Mouse (Mus musculus): ENCODE measurements around the gene Tmem174.

The Tmem174 gene

GRCm38 (mm10) chr13:98633641-98634484 is 3.3 kb downstream of the Tmem174 start:
- intact Hi-C loops (cut with DNase I) = no loop called here

- intact Hi-C loops (cut with DNase I) = no loop called here
These were observed 4.8 kb downstream of the Tmem174 start for GRCm38 (mm10) chr13:98632306-98632942.

- intact Hi-C loops (cut with DNase I) = no loop called here
These were observed 5.9 kb downstream of the Tmem174 start for GRCm38 (mm10) chr13:98631105-98631838.

GRCm38 (mm10) chr13:98626736-98627135 is 10.5 kb downstream of the Tmem174 start:
- intact Hi-C loops (cut with DNase I) = no loop called here

- intact Hi-C loops (cut with DNase I) = no loop called here
These were observed 12.7 kb downstream of the Tmem174 start for GRCm38 (mm10) chr13:98624506-98624905.

GRCm38 (mm10) chr13:98622881-98623549 is 14.2 kb downstream of the Tmem174 start:
- intact Hi-C loops (cut with DNase I) = no loop called here

- intact Hi-C loops (cut with DNase I) = no loop called here
These were observed 19.7 kb downstream of the Tmem174 start for GRCm38 (mm10) chr13:98617429-98618067.

GRCm38 (mm10) chr13:98607885-98608477 is 29.2 kb downstream of the Tmem174 start:
- intact Hi-C loops (cut with DNase I) = no loop called here

- intact Hi-C loops (cut with DNase I) = no loop called here
These were observed 33.4 kb downstream of the Tmem174 start for GRCm38 (mm10) chr13:98603799-98604198.

- intact Hi-C loops (cut with DNase I) = loop anchor here (10.0 kb wide), 1 partner anchor 128 kb away; no protein-coding TSS in a partner anchor
These were observed 40.5 kb downstream of the Tmem174 start for GRCm38 (mm10) chr13:98596746-98597145.

GRCm38 (mm10) chr13:98594726-98595141 is 42.5 kb downstream of the Tmem174 start:
- intact Hi-C loops (cut with DNase I) = loop anchor here (10.0 kb wide), 1 partner anchor 130 kb away; no protein-coding TSS in a partner anchor

- intact Hi-C loops (cut with DNase I) = loop anchor here (10.0 kb wide), 1 partner anchor 131 kb away; no protein-coding TSS in a partner anchor
These were observed 43.2 kb downstream of the Tmem174 start for GRCm38 (mm10) chr13:98593938-98594539.

- intact Hi-C loops (cut with DNase I) = loop anchor here (10.0 kb wide), 1 partner anchor 133 kb away; no protein-coding TSS in a partner anchor
These were observed 45.8 kb downstream of the Tmem174 start for GRCm38 (mm10) chr13:98591406-98591805.

GRCm38 (mm10) chr13:98590693-98591389 is 46.4 kb downstream of the Tmem174 start:
- intact Hi-C loops (cut with DNase I) = loop anchor here (10.0 kb wide), 1 partner anchor 134 kb away; no protein-coding TSS in a partner anchor

- intact Hi-C loops (cut with DNase I) = loop anchor here (10.0 kb wide), 1 partner anchor 235 kb away; the partner anchor contains the start of gene Foxd1
These were observed 47.6 kb downstream of the Tmem174 start for GRCm38 (mm10) chr13:98589572-98589971.

GRCm38 (mm10) chr13:98588951-98589501 is 48.2 kb downstream of the Tmem174 start:
- intact Hi-C loops (cut with DNase I) = loop anchor here (10.0 kb wide), 1 partner anchor 234 kb away; the partner anchor contains the start of gene Foxd1

- intact Hi-C loops (cut with DNase I) = loop anchor here (10.0 kb wide), 1 partner anchor 234 kb away; the partner anchor contains the start of gene Foxd1
These were observed 48.7 kb downstream of the Tmem174 start for GRCm38 (mm10) chr13:98588480-98588879.

GRCm38 (mm10) chr13:98587639-98588038 is 49.6 kb downstream of the Tmem174 start:
- intact Hi-C loops (cut with DNase I) = loop anchor here (10.0 kb wide), 1 partner anchor 233 kb away; the partner anchor contains the start of gene Foxd1
